Mouse (Mus musculus) bone marrow macrophage, adult 2 months (primary cell): Measurements from ENCODE around the gene 1700014D04Rik.

Experiments used
- CTCF ChIP-seq: IDR thresholded peaks from 2 replicates; pipeline ENCODE4 v1.5.1; 2012; ENCODE audit warnings: low read depth, mild to moderate bottlenecking, low read length, moderate library complexity
- POLR2A ChIP-seq: IDR thresholded peaks from 2 replicates; pipeline ENCODE4 v1.6.1; 2012; ENCODE audit warnings: mild to moderate bottlenecking, low read depth, low read length, borderline replicate concordance

- TF ChIP-seq CTCF (no peak), POLR2A (no peak)
Measured at GRCm38 (mm10) chr13:59738455-59738854, 8.1 kb downstream of the 1700014D04Rik start.
